In the genomic region with DNA sequence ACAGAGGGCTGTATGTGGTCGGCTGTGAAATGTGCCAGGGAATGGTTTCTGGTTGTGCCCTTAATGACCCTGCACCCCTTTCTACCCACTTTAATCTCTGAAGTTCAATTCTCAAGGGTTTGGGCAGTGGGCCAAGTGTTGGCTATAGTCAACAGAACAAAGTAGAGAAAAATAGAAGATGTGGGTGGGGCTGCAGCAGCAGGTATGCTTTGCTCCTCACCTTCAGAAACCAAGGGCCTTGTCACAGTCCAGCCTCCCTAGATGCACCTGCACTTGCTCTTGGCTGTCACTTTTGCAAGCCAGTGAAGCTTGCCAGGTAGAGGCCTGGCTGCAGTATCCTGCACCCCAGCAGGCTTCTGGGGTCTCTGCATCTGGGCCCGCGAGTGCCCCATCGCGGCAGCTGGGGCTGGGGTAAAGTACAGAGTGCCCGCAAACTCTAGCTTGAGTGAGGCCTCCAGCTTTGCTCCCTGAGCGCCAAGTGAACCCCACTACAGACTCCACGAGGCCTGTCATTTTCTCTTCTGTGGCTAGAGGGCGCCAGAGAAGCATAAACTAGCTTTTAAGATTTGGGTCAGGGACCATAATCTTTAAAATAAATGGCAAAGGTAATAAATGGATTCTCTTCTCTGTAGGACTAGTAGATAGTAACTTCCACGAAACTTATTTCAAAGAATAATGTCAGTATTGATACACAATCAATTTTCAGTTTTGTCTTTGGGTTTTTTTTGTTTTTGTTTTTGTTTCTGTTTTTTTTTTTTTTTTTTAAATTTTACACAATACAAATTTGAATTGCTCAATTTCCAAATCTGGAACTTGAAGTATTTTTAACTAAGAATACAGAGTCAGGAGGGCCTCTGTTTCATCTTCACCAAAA, we compare ENCODE assay signal across 9 mouse cellular contexts. TPM values are rescaled to one million over a fixed set of nuclear protein-coding genes. Genes with fewer than 3 reads are reported as not detected.
A peak's percentile ranks its signal among the peaks of the same experiment; 100 is the strongest.
DNase-seq lines count a peak whose midpoint lies in the region; ATAC-seq and TF ChIP-seq lines count a peak whose summit lies in the region.
"Had no signal": no experiment of that assay in that cellular context is flagged by ENCODE, and none has a peak within 500 bp of the region (broad histone marks: within the 10 kb centered on the region; RNA-seq: fewer than 3 reads in every experiment).

No protein-coding gene starts in this region.

- no peaks in the 10 kb centered on the region for H3K27me3 ChIP-seq in intestine, postnatal 0 days (replicated peaks; ENCODE audit: control insufficient read depth, insufficient read depth, low read length)
- no peaks in the 10 kb centered on the region for H3K27me3 ChIP-seq in liver, embryonic 12.5 days (replicated peaks)

- no peak overlapping the region for H3K4me3 ChIP-seq in intestine, postnatal 0 days (ENCODE audit: low read depth, low read length)
- H3K4me3 ChIP-seq in liver, embryonic 12.5 days: no peak overlapping the region

- no peaks in the 10 kb centered on the region for H3K4me1 ChIP-seq in intestine, postnatal 0 days (replicated peaks; ENCODE audit: control insufficient read depth, insufficient read depth, low read length)
- H3K4me1 ChIP-seq in liver, embryonic 12.5 days: peaks cover 13% of the 10 kb centered on the region

- H3K27ac ChIP-seq in intestine, postnatal 0 days (ENCODE audit: low read depth, low read length): no peak overlapping the region
- no peak overlapping the region for H3K27ac ChIP-seq in liver, embryonic 12.5 days

- no peaks in the 10 kb centered on the region for H3K36me3 ChIP-seq in intestine, postnatal 0 days (ENCODE audit: control insufficient read depth, insufficient read depth)
- no peaks in the 10 kb centered on the region for H3K36me3 ChIP-seq in liver, embryonic 12.5 days

- H3K4me2 ChIP-seq in intestine, postnatal 0 days (replicated peaks; ENCODE audit: low read depth): no peak overlapping the region; the same call in 1 of the 2 replicates
- peak overlapping the region; percentile 28; the same call in 1 of the 2 replicates for H3K4me2 ChIP-seq in liver, embryonic 12.5 days

- no peak for ATAC-seq in intestine, postnatal 0 days
- ATAC-seq in liver, embryonic 12.5 days: no peak

- 14% methylated on average over 10 of the region's 10 CpGs for WGBS in intestine, postnatal 0 days
- WGBS in liver, embryonic 12.5 days (ENCODE audit: insufficient replicate concordance): 13% methylated on average over 10 of the region's 10 CpGs

- no peaks in the 10 kb centered on the region for H3K9me3 ChIP-seq in intestine, postnatal 0 days (ENCODE audit: control insufficient read depth)
- H3K9me3 ChIP-seq in liver, embryonic 12.5 days (replicated peaks): no peaks in the 10 kb centered on the region

- H3K9ac ChIP-seq in intestine, postnatal 0 days (ENCODE audit: low read depth, low read length): no peak overlapping the region
- H3K9ac ChIP-seq in liver, embryonic 12.5 days: no peak overlapping the region

- DNase-seq in B cell, adult 2 months: peak; percentile 84 to 87
- DNase-seq in Muller cell, postnatal 12 days (ENCODE audit: inconsistent ontology term): peak; percentile 26
- peak; percentile 91 for DNase-seq in cerebellum, adult 9-10 months
- DNase-seq in gastrocnemius, postnatal 25 days: peak; percentile 34
- DNase-seq in retina, embryonic 14.5 days (ENCODE audit: low spot score): peak; percentile 85
- DNase-seq in thymus, postnatal 36 days: peak; percentile 78 to 82

- peak; percentile 81 for TF ChIP-seq CTCF in intestine, postnatal 0 days (IDR thresholded peaks at IDR 0.05; ENCODE audit: low read depth)

RNA-seq across cellular contexts. Expression of a gene that starts 4.5 kb away (rescaled TPM):
- total RNA-seq in gastrocnemius, postnatal 25 days (2021): 10 to 100 TPM in 1 of 2 experiments, 1 to 10 TPM in 1; 8.7 to 10.6 TPM
- polyA plus RNA-seq in intestine, postnatal 0 days (2015; fragmentation: Nextera tagmentation; extraction: Ambion mirVana): 15.7 and 17.1 TPM in 2 replicates
- 23.2 and 23.9 TPM in 2 replicates for polyA plus RNA-seq in liver, embryonic 12.5 days (2016; fragmentation: Nextera tagmentation; extraction: Ambion mirVana)

RNA-seq across cellular contexts. Expression of a gene that starts 18.8 kb away (rescaled TPM):
- total RNA-seq in gastrocnemius, postnatal 25 days (2021): not detected
- polyA plus RNA-seq in intestine, postnatal 0 days (2015; fragmentation: Nextera tagmentation; extraction: Ambion mirVana): not detected in 2 replicates
- 0.10 and 0.12 TPM in 2 replicates for polyA plus RNA-seq in liver, embryonic 12.5 days (2016; fragmentation: Nextera tagmentation; extraction: Ambion mirVana)
- total RNA-seq: gastrocnemius, postnatal 4 days had no signal

RNA-seq across cellular contexts. Expression of a gene that starts 33.8 kb away (rescaled TPM):
- total RNA-seq in gastrocnemius, postnatal 25 days (2021): 10 to 100 TPM; 38.3 to 40.6 TPM
- 21.7 and 22.1 TPM in 2 replicates for polyA plus RNA-seq in intestine, postnatal 0 days (2015; fragmentation: Nextera tagmentation; extraction: Ambion mirVana)
- 14.7 and 16.4 TPM in 2 replicates for polyA plus RNA-seq in liver, embryonic 12.5 days (2016; fragmentation: Nextera tagmentation; extraction: Ambion mirVana)

Comparison
In these comparisons a context has a peak if more than half of its experiments do, and no peak if none do; other contexts are left out.
1. DNase-seq: peak in every context shown above with its lines; median percentile 91 in cerebellum, adult 9-10 months; 86 in B cell, adult 2 months; 85 in retina, embryonic 14.5 days; 80 in thymus, postnatal 36 days; 34 in gastrocnemius, postnatal 25 days; 26 in Muller cell, postnatal 12 days.